In genomic region chr5:77299486-77299885, GRCm38 (mm10) we compare ENCODE assay signal across 28 mouse cellular contexts.
"Had no signal": no experiment of that assay in that cellular context is flagged by ENCODE, and none has a peak within 500 bp of the region (broad histone marks: within the 10 kb centered on the region; RNA-seq: fewer than 3 reads in every experiment).

No protein-coding gene starts in this region.

- H3K27ac ChIP-seq: embryonic facial prominence, embryonic 10.5 days; embryonic facial prominence, embryonic 12.5 days; embryonic facial prominence, embryonic 13.5 days; embryonic facial prominence, embryonic 15.5 days; forebrain, embryonic 10.5 days; forebrain, embryonic 12.5 days; forebrain, embryonic 13.5 days; forebrain, embryonic 15.5 days; gastrocnemius, adult 2 months; heart, adult 2 months; heart, embryonic 10.5 days had no signal

- DNase-seq: cerebellum, adult 8-10 months; cerebellum, adult 9-10 months; cerebellum, adult 9-11 months; cerebellum, postnatal 10 days; cerebellum, postnatal 14 days; cerebellum, postnatal 25 days; cerebellum, postnatal 36 days; embryo, embryonic 11 days; forebrain, postnatal 0 days; gastrocnemius, adult 2 months; gastrocnemius, postnatal 10 days; gastrocnemius, postnatal 14 days; gastrocnemius, postnatal 25 days; gastrocnemius, postnatal 36 days; heart, adult 18-20 months; heart, adult 2 months had no signal

- ATAC-seq: forebrain, embryonic 13.5 days; forebrain, embryonic 14.5 days; forebrain, embryonic 15.5 days; forebrain, embryonic 16.5 days; forebrain, postnatal 0 days had no signal

- H3K4me3 ChIP-seq: embryonic facial prominence, embryonic 10.5 days; embryonic facial prominence, embryonic 12.5 days; embryonic facial prominence, embryonic 13.5 days; embryonic facial prominence, embryonic 15.5 days; erythroblast, embryonic 14.5 days; forebrain, embryonic 10.5 days; forebrain, embryonic 12.5 days; forebrain, embryonic 13.5 days; forebrain, embryonic 15.5 days; gastrocnemius, adult 2 months; heart, adult 2 months; heart, embryonic 10.5 days had no signal

- H3K4me1 ChIP-seq: embryonic facial prominence, embryonic 10.5 days; embryonic facial prominence, embryonic 12.5 days; embryonic facial prominence, embryonic 13.5 days; embryonic facial prominence, embryonic 15.5 days; forebrain, embryonic 10.5 days; forebrain, embryonic 12.5 days; forebrain, embryonic 13.5 days; forebrain, embryonic 15.5 days; heart, embryonic 10.5 days had no signal
